Mouse (Mus musculus): ENCODE results near the gene Ruvbl2.

DNA sequence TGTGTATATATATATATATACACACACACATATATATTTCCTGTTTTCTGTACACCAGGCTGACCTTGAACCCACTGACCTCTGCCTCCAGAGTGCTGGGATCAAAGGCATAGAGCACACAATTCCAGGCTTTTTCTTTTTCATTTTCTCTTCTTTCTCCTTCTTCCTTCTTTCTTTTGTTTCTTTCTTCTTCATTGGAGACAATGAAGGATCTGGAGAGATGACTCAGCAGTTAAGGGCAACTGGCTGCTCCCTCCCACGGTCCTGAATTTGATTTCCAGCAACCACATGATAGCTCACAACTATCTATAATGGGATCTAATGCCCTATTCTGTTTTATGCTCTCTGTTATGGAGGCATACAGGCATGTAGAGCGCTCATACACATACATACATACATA lies 41.1 kb downstream of the Ruvbl2 start:
- TF ChIP-seq CTCF (IDR thresholded peaks at IDR 0.05; ENCODE audit: control insufficient read depth, insufficient read depth, insufficient read length) (no peak), USF1 (IDR thresholded peaks at IDR 0.05; ENCODE audit: low read depth) (no peak), MAX (IDR thresholded peaks at IDR 0.05) (no peak), MYOD1 (IDR thresholded peaks at IDR 0.05; ENCODE audit: control insufficient read depth, insufficient read length, low read depth) (no peak), FOSL1 (IDR thresholded peaks at IDR 0.05; ENCODE audit: insufficient read depth, low read length, poor library complexity, severe bottlenecking) (no peak)

All from C2C12 (cell line).